Mouse (Mus musculus) lung, postnatal 0 days (tissue): ENCODE results near the gene Ociad1. TPM values are rescaled to one million over a fixed set of nuclear protein-coding genes. Genes with fewer than 3 reads are reported as not detected.

Experiments
- ATAC-seq: fragments of 200-750 bp; cut with Nextera tagmentation; 2 replicates; pipeline ENCODE4 v1.8.0; 2017; ENCODE audit warnings: moderate library complexity
- DNase-seq: peaks from one replicate; pipeline ENCODE4 v3.0.0-alpha.2; 2016; ENCODE audit warnings: low spot score
- H3K27ac ChIP-seq: fragments of 300-500 bp; sonication (generic); 2 replicates; pipeline ENCODE4 v1.5.1; 2014; ENCODE audit warnings: antibody characterized with exemption, mild to moderate bottlenecking, low read length, mixed read lengths
- H3K27me3 ChIP-seq: fragments of 300-500 bp; sonication (generic); replicated peaks from 2 replicates; pipeline ENCODE4 v1.6.1; 2014; ENCODE audit warnings: low read length, mixed read lengths; ENCODE audit not compliant: insufficient read depth
- H3K36me3 ChIP-seq: fragments of 300-500 bp; sonication (generic); 2 replicates; pipeline ENCODE4 v1.6.1; 2014; ENCODE audit warnings: low read length, mixed read lengths; ENCODE audit not compliant: insufficient read depth
- H3K4me1 ChIP-seq: fragments of 300-500 bp; sonication (generic); 2 replicates; pipeline ENCODE4 v1.6.1; 2014; ENCODE audit warnings: antibody characterized with exemption, low read depth, low read length, mixed read lengths; ENCODE audit not compliant: insufficient read depth
- H3K4me2 ChIP-seq: fragments of 300-500 bp; sonication (generic); replicated peaks from 2 replicates; pipeline ENCODE4 v1.6.1; 2014; ENCODE audit warnings: low read depth, mild to moderate bottlenecking, low read length, moderate library complexity, mixed read lengths
- H3K4me3 ChIP-seq: fragments of 300-500 bp; sonication (generic); 2 replicates; pipeline ENCODE4 v1.5.1; 2014; ENCODE audit warnings: low read depth, low read length
- H3K9ac ChIP-seq: fragments of 300-500 bp; sonication (generic); replicated peaks from 2 replicates; pipeline ENCODE4 v1.6.1; 2014; ENCODE audit warnings: low read depth, mild to moderate bottlenecking
- H3K9me3 ChIP-seq: fragments of 300-500 bp; sonication (generic); 2 replicates; pipeline ENCODE4 v1.6.1; 2016; ENCODE audit warnings: low read length, mixed read lengths
- CTCF ChIP-seq: IDR thresholded peaks from 2 replicates; pipeline ENCODE4 v1.5.1; 2016; ENCODE audit warnings: antibody characterized with exemption, mild to moderate bottlenecking
- EP300 ChIP-seq: IDR thresholded peaks from 2 replicates; pipeline ENCODE4 v1.6.1; 2016; ENCODE audit warnings: antibody characterized with exemption, mild to moderate bottlenecking, control low read depth
- WGBS: fragments of 180-500 bp; shearing (Covaris S2); extraction: QIAGEN DNeasy Blood & Tissue Kit; methylation state at CpG from one replicate; pipeline ENCODE4 v1.1.7; 2014; 5-methylcytosine and 5-hydroxymethylcytosine counted together
- polyA plus RNA-seq: library from polyadenylated mRNA; unstranded; fragments of >200 nt; fragmentation: Nextera tagmentation; extraction: Ambion mirVana; gene quantifications from 2 replicates; pipeline ENCODE4 v1.2.1, GENCODE M21; 2015

Ociad1 gene
- polyA plus RNA-seq, 1 experiment from 2014 or later, result 177 TPM

DNA sequence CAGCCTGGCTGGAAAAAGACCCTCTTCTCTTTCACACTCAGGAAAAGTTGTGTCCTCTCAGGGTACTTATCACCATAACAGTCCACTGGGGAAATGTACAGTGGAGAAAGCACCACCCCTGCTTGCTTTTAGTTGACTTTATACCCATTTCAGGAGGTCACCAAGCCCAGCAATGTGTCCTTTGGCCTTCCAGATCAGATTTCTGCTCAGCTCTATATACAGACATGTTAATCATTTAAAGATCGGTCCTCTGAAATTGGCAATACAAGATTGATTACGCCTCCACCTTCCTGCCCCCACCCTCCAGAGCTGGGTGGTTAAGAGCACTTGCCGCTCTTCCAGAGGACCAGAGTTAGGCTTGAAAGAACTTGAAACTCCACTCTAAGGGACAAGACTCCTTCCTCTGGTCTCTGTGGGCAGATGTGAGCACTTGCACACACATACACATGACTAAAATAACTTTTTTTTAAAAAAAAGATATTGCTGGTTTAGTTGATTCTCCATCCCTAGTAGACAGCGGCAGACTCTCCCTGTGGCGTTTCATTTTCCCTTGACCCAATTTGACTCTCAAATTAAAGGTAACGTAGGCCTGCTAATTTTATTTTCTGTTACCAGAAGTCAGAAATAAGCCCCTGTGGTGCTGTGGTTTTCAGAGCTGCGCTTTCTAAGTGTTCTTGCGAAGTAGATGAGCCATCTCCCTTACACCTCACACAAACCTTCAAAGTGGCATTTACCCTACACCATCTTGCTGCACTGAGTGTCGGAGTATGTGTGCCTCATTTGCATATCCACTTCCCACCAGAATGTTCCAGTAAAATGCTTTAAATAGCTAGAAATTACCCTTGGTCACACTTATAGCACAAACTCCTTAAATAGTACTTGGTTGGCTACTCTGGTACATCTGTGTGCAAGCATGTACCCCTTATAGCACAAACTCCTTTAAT lies 47.5 kb downstream of the Ociad1 start:
- Histone ChIP-seq H3K4me1 (peaks cover 3% of the 10 kb centered on the region; the same call in 1 of the 2 replicates), H3K9me3 (no peaks in the 10 kb centered on the region), H3K27ac (no peak overlapping the region), H3K36me3 (no peaks in the 10 kb centered on the region), H3K27me3 (no peaks in the 10 kb centered on the region), H3K4me2 (no peak overlapping the region), H3K4me3 (no peak overlapping the region), H3K9ac (no peak overlapping the region)
- TF ChIP-seq EP300 (no peak), CTCF (no peak)
- 78% methylated on average over 9 of the region's 9 CpGs for WGBS
- DNase-seq (no peak), ATAC-seq (no peak)

GRCm38 (mm10) chr5:73340723-73341235 lies 48.2 kb downstream of the Ociad1 start, which contains the start of gene Ociad2:
Gene Ociad2, minus strand, starts transcription at chr5:73341028.
- Histone ChIP-seq H3K9me3 (no peaks in the 10 kb centered on the region), H3K27ac (no peak within 1 kb of the TSS), H3K36me3 (no peaks in the 10 kb centered on the region), H3K4me1 (peaks cover 3% of the 10 kb centered on the region; the same call in 1 of the 2 replicates), H3K4me2 (no peak within 1 kb of the TSS), H3K27me3 (no peaks in the 10 kb centered on the region), H3K4me3 (no peak within 1 kb of the TSS), H3K9ac (no peak within 1 kb of the TSS)
- no peak for TF ChIP-seq CTCF
- TF ChIP-seq EP300, result no peak
- ATAC-seq (no peak), DNase-seq (no peak)
- 78% methylated on average over 8 of the region's 8 CpGs for WGBS

- Histone ChIP-seq H3K27ac (no peak overlapping the region), H3K36me3 (no peaks in the 10 kb centered on the region)
Observed at GRCm38 (mm10) chr5:73342701-73343355, 50.2 kb downstream of the Ociad1 start.

GRCm38 (mm10) chr5:73344310-73344709 lies 51.7 kb downstream of the Ociad1 start:
- Histone ChIP-seq H3K27ac (no peak overlapping the region), H3K4me1 (no peaks in the 10 kb centered on the region), H3K4me3 (no peak overlapping the region), H3K9me3 (no peaks in the 10 kb centered on the region), H3K4me2 (no peak overlapping the region), H3K9ac (no peak overlapping the region), H3K36me3 (no peaks in the 10 kb centered on the region), H3K27me3 (no peaks in the 10 kb centered on the region)
- peak; percentile 28; the same call in 1 of the 2 replicates for ATAC-seq
- 76% methylated on average over 10 of the region's 10 CpGs for WGBS
- no peak for TF ChIP-seq CTCF
- no peak for TF ChIP-seq EP300
- DNase-seq, result no peak

More at GRCm38 (mm10) chr5:73342701-73343355, 50.2 kb downstream of the Ociad1 start:
- Histone ChIP-seq H3K4me2 (no peak overlapping the region), H3K4me1 (peaks cover 3% of the 10 kb centered on the region; the same call in 1 of the 2 replicates), H3K9me3 (no peaks in the 10 kb centered on the region), H3K9ac (no peak overlapping the region), H3K4me3 (no peak overlapping the region), H3K27me3 (no peaks in the 10 kb centered on the region)
- WGBS, result 80% methylated on average over 21 of the region's 22 CpGs
- ATAC-seq (no peak), DNase-seq (no peak)
- TF ChIP-seq CTCF (no peak), EP300 (no peak)

- TF ChIP-seq CTCF (no peak), EP300 (no peak)
- Histone ChIP-seq H3K4me2 (no peak overlapping the region), H3K4me1 (no peaks in the 10 kb centered on the region), H3K9ac (no peak overlapping the region), H3K27me3 (no peaks in the 10 kb centered on the region), H3K36me3 (no peaks in the 10 kb centered on the region), H3K9me3 (no peaks in the 10 kb centered on the region), H3K27ac (no peak overlapping the region), H3K4me3 (no peak overlapping the region)
- DNase-seq, result no peak
- WGBS, result 88% methylated on average over 4 of the region's 4 CpGs
- no peak for ATAC-seq
Observed at GRCm38 (mm10) chr5:73345254-73345653, 52.7 kb downstream of the Ociad1 start.

GRCm38 (mm10) chr5:73349514-73349913 lies 56.9 kb downstream of the Ociad1 start:
- DNase-seq (no peak), ATAC-seq (no peak)
- no peak overlapping the region for H3K4me3 ChIP-seq
- no peak overlapping the region for H3K9ac ChIP-seq
- H3K4me1 ChIP-seq, result no peaks in the 10 kb centered on the region
- no peaks in the 10 kb centered on the region for H3K9me3 ChIP-seq
- no peak overlapping the region for H3K4me2 ChIP-seq
- H3K27ac ChIP-seq, result no peak overlapping the region
- WGBS, result 59% methylated on average over 5 of the region's 5 CpGs
- H3K36me3 ChIP-seq, result no peaks in the 10 kb centered on the region
- H3K27me3 ChIP-seq, result no peaks in the 10 kb centered on the region
- no peak for TF ChIP-seq CTCF
